Mouse (Mus musculus): Measurements from ENCODE around the gene Knstrn. TPM values are rescaled to one million over a fixed set of nuclear protein-coding genes. Genes with fewer than 3 reads are reported as not detected.
A peak's percentile ranks its signal among the peaks of the same experiment; 100 is the strongest.

Gene Knstrn
- polyA plus RNA-seq, 1 experiment from 2014 or later = 62.7 TPM

- H3K9me3 ChIP-seq = no peaks in the 10 kb centered on the region
- no peak overlapping the region for H3K9ac ChIP-seq (replicated peaks)
- peaks cover 20% of the 10 kb centered on the region for H3K36me3 ChIP-seq
- no peak for ATAC-seq
- 91% methylated on average over 6 of the region's 6 CpGs for WGBS
- H3K27me3 ChIP-seq = no peaks in the 10 kb centered on the region
- H3K27ac ChIP-seq = no peak overlapping the region
- H3K4me3 ChIP-seq (replicated peaks) = no peak overlapping the region
- no peak overlapping the region for H3K4me2 ChIP-seq (replicated peaks)
- H3K4me1 ChIP-seq (replicated peaks) = no peaks in the 10 kb centered on the region
Observed at GRCm38 (mm10) chr2:118835115-118835514, 21.3 kb downstream of the Knstrn start.

GRCm38 (mm10) chr2:118838330-118838729, 24.5 kb downstream of the Knstrn start:
- no peak for ATAC-seq
- Histone ChIP-seq H3K4me2 (replicated peaks) (no peak overlapping the region), H3K4me1 (replicated peaks) (no peaks in the 10 kb centered on the region), H3K9ac (replicated peaks) (no peak overlapping the region), H3K27me3 (no peaks in the 10 kb centered on the region), H3K27ac (no peak overlapping the region), H3K4me3 (replicated peaks) (no peak overlapping the region), H3K36me3 (peaks cover 12% of the 10 kb centered on the region), H3K9me3 (no peaks in the 10 kb centered on the region)
- WGBS = 52% methylated on average over 5 of the region's 5 CpGs

DNA sequence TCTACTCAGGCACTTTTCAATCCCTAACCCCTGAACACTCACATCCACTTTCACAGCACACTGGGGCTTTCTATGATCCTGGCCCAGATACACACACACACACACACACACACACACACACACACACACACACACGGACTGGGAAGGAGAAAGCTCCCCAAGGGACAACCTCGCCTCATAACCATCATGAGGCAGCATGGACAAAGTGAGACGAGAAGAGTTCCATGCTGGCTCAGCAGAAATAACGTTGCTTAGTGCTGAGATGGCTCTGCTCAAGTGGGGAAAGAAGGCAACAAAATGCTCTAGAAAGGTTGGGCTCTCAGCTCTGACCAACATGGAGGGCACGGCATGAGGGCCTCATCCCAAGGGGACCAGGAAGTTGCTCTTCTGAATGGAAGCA, 27.4 kb downstream of the Knstrn start:
- Histone ChIP-seq H3K27me3 (no peaks in the 10 kb centered on the region), H3K27ac (no peak overlapping the region), H3K9ac (replicated peaks) (no peak overlapping the region), H3K4me2 (replicated peaks) (no peak overlapping the region), H3K36me3 (no peaks in the 10 kb centered on the region), H3K9me3 (no peaks in the 10 kb centered on the region), H3K4me1 (replicated peaks) (no peaks in the 10 kb centered on the region), H3K4me3 (replicated peaks) (no peak overlapping the region)
- ATAC-seq = no peak
- WGBS = 75% methylated on average over 5 of the region's 5 CpGs

GRCm38 (mm10) chr2:118841774-118842173, 28.0 kb downstream of the Knstrn start:
- no peaks in the 10 kb centered on the region for H3K27me3 ChIP-seq
- no peak for ATAC-seq
- no peaks in the 10 kb centered on the region for H3K36me3 ChIP-seq
- no peak overlapping the region for H3K4me2 ChIP-seq (replicated peaks)
- H3K9me3 ChIP-seq = no peaks in the 10 kb centered on the region
- no peak overlapping the region for H3K9ac ChIP-seq (replicated peaks)
- H3K27ac ChIP-seq = no peak overlapping the region
- WGBS = 89% methylated on average over 4 of the region's 4 CpGs
- no peaks in the 10 kb centered on the region for H3K4me1 ChIP-seq (replicated peaks)
- no peak overlapping the region for H3K4me3 ChIP-seq (replicated peaks)

DNA sequence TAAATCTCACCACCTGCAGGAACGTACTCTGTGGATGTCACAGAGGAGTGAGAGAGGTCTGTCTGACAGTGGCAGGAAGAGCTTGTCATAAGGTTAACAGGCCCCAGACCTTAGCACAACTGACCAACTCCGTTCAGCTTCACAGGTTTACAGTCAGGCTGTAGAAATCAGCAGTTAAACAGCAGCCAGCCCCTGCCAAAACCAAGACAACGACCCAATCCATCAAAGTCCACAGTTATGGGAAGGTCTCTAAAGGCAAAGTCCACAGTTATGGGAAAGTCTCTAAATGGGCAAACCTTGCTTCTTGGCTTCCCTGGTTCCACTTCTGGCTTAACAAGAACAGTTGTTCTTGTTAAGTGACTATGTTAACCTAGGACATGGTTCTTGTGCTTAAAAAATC, 30.6 kb downstream of the Knstrn start:
- no peaks in the 10 kb centered on the region for H3K4me1 ChIP-seq (replicated peaks)
- H3K27me3 ChIP-seq = no peaks in the 10 kb centered on the region
- no peak overlapping the region for H3K4me2 ChIP-seq (replicated peaks)
- WGBS = 80% methylated on average over 3 of the region's 3 CpGs
- no peak overlapping the region for H3K27ac ChIP-seq
- no peak overlapping the region for H3K9ac ChIP-seq (replicated peaks)
- ATAC-seq = no peak
- no peaks in the 10 kb centered on the region for H3K36me3 ChIP-seq
- H3K4me3 ChIP-seq (replicated peaks) = no peak overlapping the region
- H3K9me3 ChIP-seq = no peaks in the 10 kb centered on the region

GRCm38 (mm10) chr2:118846246-118846645, 32.4 kb downstream of the Knstrn start:
- H3K27me3 ChIP-seq = no peaks in the 10 kb centered on the region; the same call in 1 of the 2 replicates
- WGBS = 64% methylated on average over 7 of the region's 7 CpGs

GRCm38 (mm10) chr2:118851756-118852155, 38.0 kb downstream of the Knstrn start:
- Histone ChIP-seq H3K4me3 (replicated peaks) (no peak overlapping the region), H3K4me1 (replicated peaks) (no peaks in the 10 kb centered on the region), H3K9ac (replicated peaks) (no peak overlapping the region), H3K27me3 (no peaks in the 10 kb centered on the region; the same call in 1 of the 2 replicates), H3K36me3 (no peaks in the 10 kb centered on the region), H3K27ac (no peak overlapping the region), H3K9me3 (no peaks in the 10 kb centered on the region), H3K4me2 (replicated peaks) (no peak overlapping the region)
- WGBS = 33% methylated on average over 3 of the region's 3 CpGs
- no peak for ATAC-seq

More at GRCm38 (mm10) chr2:118846246-118846645, 32.4 kb downstream of the Knstrn start:
- Histone ChIP-seq H3K36me3 (no peaks in the 10 kb centered on the region), H3K4me3 (replicated peaks) (no peak overlapping the region), H3K4me2 (replicated peaks) (no peak overlapping the region), H3K4me1 (replicated peaks) (no peaks in the 10 kb centered on the region), H3K27ac (no peak overlapping the region), H3K9me3 (no peaks in the 10 kb centered on the region), H3K9ac (replicated peaks) (no peak overlapping the region)
- ATAC-seq = no peak

- ATAC-seq = peak; percentile 100
- peak within 1 kb of the TSS; percentile 73 for H3K4me3 ChIP-seq (replicated peaks)
- H3K9ac ChIP-seq (replicated peaks) = peak within 1 kb of the TSS; percentile 83
- under 1% methylated on average over 34 of the region's 34 CpGs for WGBS
- peak within 1 kb of the TSS; percentile 74 for H3K27ac ChIP-seq
- no peaks in the 10 kb centered on the region for H3K9me3 ChIP-seq
- peaks cover 17% of the 10 kb centered on the region for H3K4me1 ChIP-seq (replicated peaks)
- no peaks in the 10 kb centered on the region for H3K36me3 ChIP-seq
- H3K4me2 ChIP-seq (replicated peaks) = peak within 1 kb of the TSS; percentile 83
- H3K27me3 ChIP-seq = no peaks in the 10 kb centered on the region
Observed at GRCm38 (mm10) chr2:118861454-118862339, 47.9 kb downstream of the Knstrn start, which contains the start of gene Ivd. TSS of gene Ivd (plus strand) at chr2:118861954.

GRCm38 (mm10) chr2:118862340-118862675, 48.5 kb downstream of the Knstrn start:
- H3K4me1 ChIP-seq (replicated peaks) = peaks cover 17% of the 10 kb centered on the region
- peak overlapping the region; percentile 73 for H3K4me3 ChIP-seq (replicated peaks)
- H3K4me2 ChIP-seq (replicated peaks) = peak overlapping the region; percentile 83
- no peaks in the 10 kb centered on the region for H3K27me3 ChIP-seq
- H3K9ac ChIP-seq (replicated peaks) = peak overlapping the region; percentile 83
- 19% methylated on average over 3 of the region's 3 CpGs for WGBS
- no peaks in the 10 kb centered on the region for H3K9me3 ChIP-seq
- H3K36me3 ChIP-seq = no peaks in the 10 kb centered on the region
- no peak for ATAC-seq
- no peak overlapping the region for H3K27ac ChIP-seq

GRCm38 (mm10) chr2:118870601-118871000, 56.8 kb downstream of the Knstrn start:
- Histone ChIP-seq H3K4me1 (replicated peaks) (no peaks in the 10 kb centered on the region), H3K36me3 (peaks cover 47% of the 10 kb centered on the region), H3K9me3 (no peaks in the 10 kb centered on the region), H3K9ac (replicated peaks) (no peak overlapping the region), H3K4me3 (replicated peaks) (no peak overlapping the region), H3K27me3 (no peaks in the 10 kb centered on the region), H3K4me2 (replicated peaks) (no peak overlapping the region), H3K27ac (no peak overlapping the region)
- ATAC-seq = no peak
- 91% methylated on average over 3 of the region's 3 CpGs for WGBS

DNA sequence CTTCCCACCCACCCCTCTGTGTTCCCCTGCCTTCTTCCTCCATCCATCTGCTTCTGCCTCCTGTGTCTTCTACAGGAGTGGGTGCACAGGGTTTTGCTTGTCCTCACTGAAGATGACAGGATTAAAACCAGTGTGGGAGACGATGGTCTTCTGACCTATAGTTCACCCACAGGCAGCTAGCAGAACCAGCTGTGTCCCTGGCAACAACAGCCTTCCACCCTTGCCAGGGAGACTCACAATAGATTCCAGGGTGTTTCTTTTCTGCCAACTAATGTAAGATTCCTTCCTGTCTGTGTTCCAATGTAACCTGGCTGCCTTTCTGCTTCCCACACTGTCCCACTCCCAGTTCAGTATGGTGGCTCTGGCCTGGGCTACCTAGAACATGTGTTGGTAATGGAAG, 57.2 kb downstream of the Knstrn start:
- 80% methylated on average over 1 of the region's 1 CpGs for WGBS
- no peak overlapping the region for H3K4me3 ChIP-seq (replicated peaks)
- no peak overlapping the region for H3K27ac ChIP-seq
- H3K36me3 ChIP-seq = peaks cover 47% of the 10 kb centered on the region
- H3K4me1 ChIP-seq (replicated peaks) = no peaks in the 10 kb centered on the region
- H3K9me3 ChIP-seq = no peaks in the 10 kb centered on the region
- ATAC-seq = no peak
- H3K27me3 ChIP-seq = no peaks in the 10 kb centered on the region
- no peak overlapping the region for H3K4me2 ChIP-seq (replicated peaks)
- no peak overlapping the region for H3K9ac ChIP-seq (replicated peaks)

- no peak for ATAC-seq
- Histone ChIP-seq H3K4me2 (replicated peaks) (no peak overlapping the region), H3K4me1 (replicated peaks) (no peaks in the 10 kb centered on the region), H3K4me3 (replicated peaks) (no peak overlapping the region), H3K27ac (no peak overlapping the region), H3K27me3 (no peaks in the 10 kb centered on the region), H3K9ac (replicated peaks) (no peak overlapping the region), H3K9me3 (no peaks in the 10 kb centered on the region), H3K36me3 (peaks cover 65% of the 10 kb centered on the region)
- 94% methylated on average over 5 of the region's 5 CpGs for WGBS
Observed at GRCm38 (mm10) chr2:118873018-118873417, 59.2 kb downstream of the Knstrn start.
